In the genomic region with DNA sequence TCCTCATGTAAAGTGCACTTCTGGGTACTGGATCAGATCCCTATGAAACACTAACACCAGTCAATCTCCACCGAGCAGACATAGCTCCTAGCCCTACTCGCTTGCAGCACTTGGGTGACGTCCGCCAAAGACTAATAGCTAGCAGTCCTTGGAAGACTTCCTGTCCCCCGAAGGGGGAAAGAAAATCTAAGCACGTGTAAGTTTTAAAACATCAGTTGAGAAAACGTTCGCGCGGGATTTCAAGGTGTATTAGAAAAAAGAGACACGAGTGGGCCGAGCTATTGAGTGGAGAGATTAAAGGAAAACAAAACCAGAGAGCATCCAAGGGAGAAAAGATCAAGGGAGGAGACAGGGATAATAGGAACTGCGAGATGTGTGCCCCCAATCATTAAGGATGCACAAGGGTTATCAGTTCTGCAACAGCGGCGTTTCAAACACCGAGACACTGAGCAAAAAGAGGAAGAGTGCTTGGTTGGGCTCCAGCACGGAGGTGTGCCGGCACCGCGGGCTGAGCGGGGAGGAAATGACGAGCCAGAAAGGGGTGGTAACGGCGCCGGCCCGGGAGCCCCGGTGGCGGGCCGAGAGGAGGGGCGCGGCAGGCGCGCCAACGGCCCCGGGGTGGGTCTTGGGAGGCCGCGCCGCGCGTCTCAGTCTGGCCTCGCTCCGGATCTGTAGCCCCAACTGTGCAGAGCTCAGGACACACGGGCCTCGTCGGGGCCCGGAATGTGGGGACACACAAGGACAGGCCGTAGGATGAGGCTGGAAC, we compare ENCODE assay signal across 8 mouse cellular contexts. TPM values are rescaled to one million over a fixed set of nuclear protein-coding genes. Genes with fewer than 3 reads are reported as not detected.
A peak's percentile ranks its signal among the peaks of the same experiment; 100 is the strongest.
DNase-seq lines count a peak whose midpoint lies in the region; ATAC-seq and TF ChIP-seq lines count a peak whose summit lies in the region.

No protein-coding gene starts in this region.

- DNase-seq in ES-E14 (ENCODE audit: low read depth, low spot score), result no peak
- DNase-seq in cerebellum, adult 11-12 months, result peak; percentile 84
- DNase-seq in heart, postnatal 36 days, result peak; percentile 69 to 75
- DNase-seq in layer of hippocampus, adult 2 months (ENCODE audit: low spot score in 2 of 2), result peak; percentile 44 to 63
- DNase-seq in lung, adult 2 months, result peak; percentile 74
- peak; percentile 77 to 78 for DNase-seq in thymus, adult 18-20 months

- intact Hi-C loops in heart, postnatal 36 days (cut with DNase I), result loop anchor here (5.0 kb wide), 1 partner anchor 131 kb away; no protein-coding TSS in a partner anchor

- peak; percentile 8 for ATAC-seq in forebrain, embryonic 16.5 days
- ATAC-seq in neural tube, embryonic 14.5 days (ENCODE audit: low read depth), result peak; percentile 42

- peaks cover 0 to 4% of the 10 kb centered on the region in 2 experiments; a peak in 3 of 4 replicates for H3K4me1 ChIP-seq in ES-E14 (ENCODE audit: control insufficient read depth in 2 of 2, insufficient read depth in 2 of 2, low read length in 2 of 2, poor library complexity in 1 of 2)
- H3K4me1 ChIP-seq in forebrain, embryonic 16.5 days (replicated peaks; ENCODE audit: control insufficient read depth, insufficient read depth, low read length), result peaks cover 33% of the 10 kb centered on the region
- H3K4me1 ChIP-seq in lung, adult 2 months (ENCODE audit: control insufficient read depth, insufficient read depth, low read length), result peaks cover 6% of the 10 kb centered on the region
- peaks cover 20% of the 10 kb centered on the region for H3K4me1 ChIP-seq in neural tube, embryonic 14.5 days (ENCODE audit: control insufficient read depth, insufficient read depth, low read length)

- H3K4me3 ChIP-seq in ES-E14 (ENCODE audit: insufficient read depth in 1 of 2, low read depth in 1 of 2, low read length in 2 of 2, poor library complexity in 1 of 2, severe bottlenecking in 1 of 2), result peak overlapping the region; percentile 84 to 90
- H3K4me3 ChIP-seq in forebrain, embryonic 16.5 days (replicated peaks; ENCODE audit: low read length), result peak overlapping the region; percentile 93
- H3K4me3 ChIP-seq in layer of hippocampus, adult 2 months, result peak overlapping the region; percentile 92
- H3K4me3 ChIP-seq in lung, adult 2 months (replicated peaks; ENCODE audit: extremely low read depth, low read depth, low read length), result peak overlapping the region; percentile 83
- H3K4me3 ChIP-seq in neural tube, embryonic 14.5 days (ENCODE audit: low read depth, low read length), result peak overlapping the region; percentile 82

- H3K27me3 ChIP-seq in forebrain, embryonic 16.5 days (replicated peaks; ENCODE audit: control insufficient read depth, insufficient read depth, low read length), result no peaks in the 10 kb centered on the region
- no peaks in the 10 kb centered on the region for H3K27me3 ChIP-seq in neural tube, embryonic 14.5 days (ENCODE audit: control insufficient read depth, insufficient read depth, low read length)

- peak; percentile 44; the same call in 1 of the 2 replicates for TF ChIP-seq POLR2A in lung, adult 2 months (IDR thresholded peaks at IDR 0.05; ENCODE audit: borderline replicate concordance, extremely low read depth, low read depth, low read length)

- in situ Hi-C loops in ES-E14 (cut with MboI; ENCODE audit: low sequenced_read_pairs in 2 of 2, unreplicated experiment in 2 of 2), result no loop called here

- WGBS in forebrain, embryonic 16.5 days, result under 1% methylated on average over 41 of the region's 47 CpGs
- WGBS in lung, adult 2 months, result under 1% methylated on average over 47 of the region's 47 CpGs
- under 1% methylated on average over 47 of the region's 47 CpGs for whole genome bisulfite sequencing in neural tube, embryonic 14.5 days

- H3K9me3 ChIP-seq in ES-E14 (ENCODE audit: control insufficient read depth, insufficient read depth, low read depth, low read length), result no peaks in the 10 kb centered on the region
- H3K9me3 ChIP-seq in forebrain, embryonic 16.5 days (ENCODE audit: control insufficient read depth, low read length), result no peaks in the 10 kb centered on the region
- no peaks in the 10 kb centered on the region for H3K9me3 ChIP-seq in neural tube, embryonic 14.5 days (ENCODE audit: control insufficient read depth, low read length)

- TF ChIP-seq CTCF in layer of hippocampus, adult 2 months (conservative IDR thresholded peaks at IDR 0.05), result no peak
- TF ChIP-seq CTCF in lung, adult 2 months (IDR thresholded peaks at IDR 0.05; ENCODE audit: insufficient read depth, low read length), result no peak

- peaks cover 10% of the 10 kb centered on the region for H3K36me3 ChIP-seq in ES-E14 (ENCODE audit: control insufficient read depth, insufficient read depth, low read length, poor library complexity, severe bottlenecking)
- no peaks in the 10 kb centered on the region for H3K36me3 ChIP-seq in forebrain, embryonic 16.5 days (ENCODE audit: control insufficient read depth, insufficient read depth)
- H3K36me3 ChIP-seq in neural tube, embryonic 14.5 days (ENCODE audit: control insufficient read depth, insufficient read depth, low read length), result no peaks in the 10 kb centered on the region

- H3K9ac ChIP-seq in ES-E14 (ENCODE audit: insufficient read depth, low read depth, low read length, poor library complexity, severe bottlenecking), result peak overlapping the region; percentile 98
- peak overlapping the region; percentile 100 for H3K9ac ChIP-seq in forebrain, embryonic 16.5 days (replicated peaks; ENCODE audit: low read depth, low read length)
- H3K9ac ChIP-seq in neural tube, embryonic 14.5 days (replicated peaks; ENCODE audit: low read depth, low read length), result peak overlapping the region; percentile 98

- peak overlapping the region; percentile 97 for H3K27ac ChIP-seq in ES-E14 (ENCODE audit: insufficient read depth, low read depth, low read length, poor library complexity, severe bottlenecking)
- H3K27ac ChIP-seq in forebrain, embryonic 16.5 days (ENCODE audit: low read length), result peak overlapping the region; percentile 100
- peak overlapping the region; percentile 98 for H3K27ac ChIP-seq in layer of hippocampus, adult 2 months
- peak overlapping the region; percentile 99 for H3K27ac ChIP-seq in neural tube, embryonic 14.5 days (ENCODE audit: low read depth, low read length)

- peak overlapping the region; percentile 80 for H3K4me2 ChIP-seq in forebrain, embryonic 16.5 days (ENCODE audit: low read length)
- peak overlapping the region; percentile 93 for H3K4me2 ChIP-seq in neural tube, embryonic 14.5 days (ENCODE audit: low read depth, low read length)

TF ChIP-seq in ES-E14, 5 proteins besides CTCF, POLR2A, EP300 and RAD21:
- TF ChIP-seq ZC3H11A (IDR thresholded peaks at IDR 0.05; ENCODE audit: borderline replicate concordance, low read depth, low read length) (no peak), MAFK (IDR thresholded peaks at IDR 0.05; ENCODE audit: insufficient read depth, low read depth, low read length) (no peak), CHD2 (IDR thresholded peaks at IDR 0.05; ENCODE audit: low read depth, low read length) (no peak), HCFC1 (IDR thresholded peaks at IDR 0.05; ENCODE audit: borderline replicate concordance, insufficient read depth, low read length) (no peak), ZNF384 (IDR thresholded peaks at IDR 0.05; ENCODE audit: low read depth, low read length) (no peak)

RNA-seq across cellular contexts. Expression of gene Nfya, which starts 1.0 kb away (rescaled TPM):
- total RNA-seq in ES-E14 (2012; rRNA removed), result 23.3 and 25.2 TPM in 2 replicates
- polyA plus RNA-seq in forebrain, embryonic 16.5 days (2015; fragmentation: Nextera tagmentation; extraction: Ambion mirVana), result 19.7 and 21.8 TPM in 2 replicates
- total RNA-seq in heart, postnatal 36 days (2021), result 10 to 100 TPM; 15.3 to 20.6 TPM
- 10 to 100 TPM; 21.4 to 26.7 TPM for total RNA-seq in layer of hippocampus, adult 2 months (2021)
- polyA plus RNA-seq in lung, adult 2 months (2012; rRNA removed), result 64.4 and 82.6 TPM in 2 replicates
- polyA plus RNA-seq in neural tube, embryonic 14.5 days (2014; fragmentation: Nextera tagmentation; extraction: Ambion mirVana), result 16.2 and 16.3 TPM in 2 replicates

RNA-seq across cellular contexts. Expression of gene Oard1, which starts 1.1 kb away (rescaled TPM):
- 27.0 and 38.6 TPM in 2 replicates for total RNA-seq in ES-E14 (2012; rRNA removed)
- 49.1 and 54.5 TPM in 2 replicates for polyA plus RNA-seq in forebrain, embryonic 16.5 days (2015; fragmentation: Nextera tagmentation; extraction: Ambion mirVana)
- total RNA-seq in heart, postnatal 36 days (2021), result 10 to 100 TPM; 15.8 to 16.3 TPM
- 10 to 100 TPM; 11.1 to 15.1 TPM for total RNA-seq in layer of hippocampus, adult 2 months (2021)
- polyA plus RNA-seq in lung, adult 2 months (2012; rRNA removed), result 6.7 and 11.9 TPM in 2 replicates
- 35.7 and 37.8 TPM in 2 replicates for polyA plus RNA-seq in neural tube, embryonic 14.5 days (2014; fragmentation: Nextera tagmentation; extraction: Ambion mirVana)

RNA-seq across cellular contexts. Expression of gene Apobec2, which starts 24.0 kb away (rescaled TPM):
- 3.0 and 5.6 TPM in 2 replicates for total RNA-seq in ES-E14 (2012; rRNA removed)
- 0.29 and 0.43 TPM in 2 replicates for polyA plus RNA-seq in forebrain, embryonic 16.5 days (2015; fragmentation: Nextera tagmentation; extraction: Ambion mirVana)
- total RNA-seq in heart, postnatal 36 days (2021), result 100 to 1,000 TPM; 236 to 256 TPM
- under 1 TPM in 1 of 2 experiments, not detected in 1; 0.33 TPM for total RNA-seq in layer of hippocampus, adult 2 months (2021)
- polyA plus RNA-seq in lung, adult 2 months (2012; rRNA removed), result 1.7 and 39.9 TPM in 2 replicates
- 0.75 and 0.99 TPM in 2 replicates for polyA plus RNA-seq in neural tube, embryonic 14.5 days (2014; fragmentation: Nextera tagmentation; extraction: Ambion mirVana)

RNA-seq across cellular contexts. Expression of gene Tspo2, which starts 42.6 kb away (rescaled TPM):
- total RNA-seq in ES-E14 (2012; rRNA removed), result 0.16 TPM in 1 of 2 replicates, not detected in the other
- polyA plus RNA-seq in forebrain, embryonic 16.5 days (2015; fragmentation: Nextera tagmentation; extraction: Ambion mirVana), result 2.0 and 2.5 TPM in 2 replicates
- under 1 TPM; 0.27 to 0.64 TPM for total RNA-seq in heart, postnatal 36 days (2021)
- not detected for total RNA-seq in layer of hippocampus, adult 2 months (2021)
- polyA plus RNA-seq in lung, adult 2 months (2012; rRNA removed), result 0.24 and 1.3 TPM in 2 replicates
- polyA plus RNA-seq in neural tube, embryonic 14.5 days (2014; fragmentation: Nextera tagmentation; extraction: Ambion mirVana), result 1.6 and 1.8 TPM in 2 replicates

RNA-seq across cellular contexts. Expression of gene Unc5cl, which starts 46.0 kb away (rescaled TPM):
- total RNA-seq in ES-E14 (2012; rRNA removed), result 1.2 and 3.2 TPM in 2 replicates
- polyA plus RNA-seq in forebrain, embryonic 16.5 days (2015; fragmentation: Nextera tagmentation; extraction: Ambion mirVana), result 0.19 TPM in 1 of 2 replicates, not detected in the other
- total RNA-seq in heart, postnatal 36 days (2021), result under 1 TPM in 1 of 2 experiments, not detected in 1; 0.24 TPM
- under 1 TPM; 0.37 to 0.92 TPM for total RNA-seq in layer of hippocampus, adult 2 months (2021)
- 0.85 and 1.1 TPM in 2 replicates for polyA plus RNA-seq in lung, adult 2 months (2012; rRNA removed)
- 0.31 TPM in 1 of 2 replicates, not detected in the other for polyA plus RNA-seq in neural tube, embryonic 14.5 days (2014; fragmentation: Nextera tagmentation; extraction: Ambion mirVana)

Comparison
In these comparisons a context has a peak if more than half of its experiments do, and no peak if none do; other contexts are left out.
1. RNA of gene Apobec2, which starts 24.0 kb away (total RNA-seq): 236 to 256 TPM in heart, postnatal 36 days; 3.0 to 5.6 TPM in ES-E14 and 0.33 TPM in layer of hippocampus, adult 2 months; every median in the first group is over 10 times any median in the second.
2. Peak in every context shown above with its lines, with median percentiles within 50 percentile points of each other: H3K27ac ChIP-seq, H3K4me3 ChIP-seq and H3K9ac ChIP-seq.